Comparison of ENCODE assay signal across 27 mouse cellular contexts in the genomic region with DNA sequence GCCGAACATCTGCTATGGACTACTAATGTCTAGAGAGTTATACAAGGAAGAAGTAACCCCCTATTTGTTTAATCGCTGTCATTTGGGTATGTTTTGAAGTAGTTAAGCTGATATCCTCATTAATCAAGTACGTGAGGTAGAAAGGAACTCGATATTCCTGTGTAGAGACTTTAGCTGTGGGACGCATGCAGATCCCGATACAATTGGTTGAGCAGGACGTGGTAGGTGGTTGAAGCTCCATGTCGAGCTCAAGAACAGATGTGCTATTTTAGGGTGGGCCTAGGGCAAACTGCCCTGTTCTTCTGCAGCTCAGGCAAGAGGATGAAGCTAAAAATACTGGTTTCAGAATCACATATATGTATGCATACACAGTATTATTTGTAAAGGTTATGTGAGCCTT. TPM values are rescaled to one million over a fixed set of nuclear protein-coding genes. Genes with fewer than 3 reads are reported as not detected.
"Had no signal": no experiment of that assay in that cellular context is flagged by ENCODE, and none has a peak within 500 bp of the region (broad histone marks: within the 10 kb centered on the region; RNA-seq: fewer than 3 reads in every experiment).

No protein-coding gene starts in this region.

- H3K4me3 ChIP-seq: gastrocnemius, adult 2 months; heart, embryonic 10.5 days; heart, embryonic 12.5 days; hindbrain, embryonic 10.5 days; hindbrain, embryonic 12.5 days; intestine, embryonic 15.5 days; layer of hippocampus, adult 2 months; left cerebral cortex, adult 2 months; limb, embryonic 13.5 days; limb, embryonic 15.5 days; liver, embryonic 13.5 days had no signal

- H3K4me2 ChIP-seq: heart, embryonic 12.5 days; hindbrain, embryonic 12.5 days; hindbrain, embryonic 14.5 days; intestine, embryonic 15.5 days; limb, embryonic 13.5 days; limb, embryonic 15.5 days; liver, embryonic 11.5 days; liver, embryonic 13.5 days had no signal

- DNase-seq: gastrocnemius, adult 2 months; gastrocnemius, postnatal 10 days; gastrocnemius, postnatal 25 days; heart, adult 18-20 months; heart, postnatal 10 days; heart, postnatal 4 days; kidney, adult 2 months; kidney, adult 9 months; kidney, postnatal 25 days; kidney, postnatal 4 days; liver, embryonic 13.5 days had no signal

- H3K9me3 ChIP-seq: heart, embryonic 10.5 days; heart, embryonic 12.5 days; hindbrain, embryonic 10.5 days; hindbrain, embryonic 12.5 days; intestine, embryonic 15.5 days; limb, embryonic 13.5 days; limb, embryonic 15.5 days; liver, embryonic 13.5 days had no signal

- H3K27me3 ChIP-seq: heart, embryonic 12.5 days; hindbrain, embryonic 12.5 days; intestine, embryonic 15.5 days; limb, embryonic 13.5 days; limb, embryonic 15.5 days had no signal

- H3K9ac ChIP-seq: heart, embryonic 12.5 days; hindbrain, embryonic 12.5 days; hindbrain, embryonic 14.5 days; intestine, embryonic 15.5 days; limb, embryonic 13.5 days; limb, embryonic 15.5 days; liver, embryonic 13.5 days had no signal

- H3K36me3 ChIP-seq: heart, embryonic 10.5 days; heart, embryonic 12.5 days; hindbrain, embryonic 10.5 days; hindbrain, embryonic 12.5 days; intestine, embryonic 15.5 days; limb, embryonic 13.5 days; limb, embryonic 15.5 days; liver, embryonic 13.5 days had no signal

- ATAC-seq: forebrain, embryonic 16.5 days; hindbrain, embryonic 16.5 days; inflammation-experienced regulatory T-cells, adult 6 months; intestine, embryonic 15.5 days; intestine, postnatal 0 days had no signal

- H3K27ac ChIP-seq: gastrocnemius, adult 2 months; heart, embryonic 10.5 days; hindbrain, embryonic 10.5 days; hindbrain, embryonic 12.5 days; hindbrain, embryonic 14.5 days; intestine, embryonic 15.5 days; layer of hippocampus, adult 2 months; left cerebral cortex, adult 2 months; limb, embryonic 13.5 days; limb, embryonic 15.5 days; liver, embryonic 13.5 days had no signal

RNA-seq across cellular contexts. Expression of a gene that starts 25.7 kb away (rescaled TPM):
- total RNA-seq: granulocyte monocyte progenitor cell, adult 5-6 weeks had no signal
